Mouse (Mus musculus): Measurements from ENCODE around the gene Thpo.

- TF ChIP-seq CTCF (IDR thresholded peaks at IDR 0.05; ENCODE audit: borderline replicate concordance, control insufficient read depth, extremely low read depth, insufficient read depth, low read length, poor library complexity): no peak
- TF ChIP-seq POLR2A (IDR thresholded peaks at IDR 0.05; ENCODE audit: control insufficient read depth, extremely low read depth, insufficient read depth, low read length, poor library complexity): no peak
Measured at GRCm38 (mm10) chr16:20708220-20708938, 25.9 kb downstream of the Thpo start.

All from thymus, adult 2 months (tissue).